In the genomic region with DNA sequence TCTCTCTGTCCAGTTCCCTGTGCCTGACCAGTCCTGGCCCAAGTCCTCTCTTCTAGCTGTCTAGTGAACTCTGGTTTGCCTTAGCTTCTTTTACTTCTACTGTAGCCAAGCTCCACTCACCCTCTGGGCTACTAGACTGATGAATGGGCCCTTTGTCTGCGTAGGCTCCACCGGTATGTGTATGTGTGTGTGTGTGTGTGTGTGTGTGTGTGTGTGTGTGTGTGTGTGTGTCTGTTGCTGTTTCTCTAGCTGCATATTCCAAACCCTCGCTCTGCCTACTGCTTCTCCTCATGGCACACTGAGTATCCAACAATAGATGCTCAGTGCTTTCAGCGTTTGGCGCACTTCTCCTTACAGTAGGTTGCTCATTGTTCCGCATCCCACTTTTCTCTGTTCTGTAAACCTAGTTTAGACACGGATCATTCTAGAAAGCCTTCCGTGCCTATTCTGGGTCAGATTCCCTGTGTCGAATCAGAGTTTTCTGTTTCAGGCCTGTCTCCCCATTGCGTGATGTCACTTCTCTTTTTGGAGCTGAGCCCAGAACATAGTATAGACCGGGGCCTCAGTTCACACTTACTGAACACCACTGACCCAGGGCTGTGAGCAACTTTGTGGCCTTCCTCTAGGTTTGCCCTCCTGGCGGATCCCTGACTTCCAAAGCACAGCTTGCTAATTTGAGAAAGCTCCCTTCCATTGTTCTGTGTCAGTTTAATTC, we compare ENCODE assay signal across 10 mouse cellular contexts. TPM values are rescaled to one million over a fixed set of nuclear protein-coding genes. Genes with fewer than 3 reads are reported as not detected.
DNase-seq lines count a peak whose midpoint lies in the region; ATAC-seq lines count a peak whose summit lies in the region.
"Had no signal": no experiment of that assay in that cellular context is flagged by ENCODE, and none has a peak within 500 bp of the region (broad histone marks: within the 10 kb centered on the region; RNA-seq: fewer than 3 reads in every experiment).

No protein-coding gene starts in this region.

- no peak overlapping the region for H3K27ac ChIP-seq in forebrain, embryonic 11.5 days (ENCODE audit: low read depth, low read length)
- H3K27ac ChIP-seq in neural tube, embryonic 14.5 days (ENCODE audit: low read depth, low read length): no peak overlapping the region
- H3K27ac ChIP-seq: liver, embryonic 13.5 days had no signal

- no peaks in the 10 kb centered on the region for H3K27me3 ChIP-seq in forebrain, embryonic 11.5 days (ENCODE audit: control insufficient read depth, insufficient read depth, low read length)
- H3K27me3 ChIP-seq in neural tube, embryonic 14.5 days (ENCODE audit: control insufficient read depth, insufficient read depth, low read length): no peaks in the 10 kb centered on the region
- H3K27me3 ChIP-seq: liver, embryonic 13.5 days had no signal

- H3K4me1 ChIP-seq in forebrain, embryonic 11.5 days (replicated peaks; ENCODE audit: control insufficient read depth, insufficient read depth, low read length): no peaks in the 10 kb centered on the region
- H3K4me1 ChIP-seq in neural tube, embryonic 14.5 days (ENCODE audit: control insufficient read depth, insufficient read depth, low read length): no peaks in the 10 kb centered on the region
- H3K4me1 ChIP-seq: liver, embryonic 13.5 days had no signal

- H3K9ac ChIP-seq in forebrain, embryonic 11.5 days (ENCODE audit: low read length): no peak overlapping the region
- no peak overlapping the region for H3K9ac ChIP-seq in neural tube, embryonic 14.5 days (replicated peaks; ENCODE audit: low read depth, low read length)
- H3K9ac ChIP-seq: liver, embryonic 13.5 days had no signal

- intact Hi-C loops in heart, postnatal 25 days (cut with DNase I): no loop called here
- intact Hi-C loops in left cerebral cortex, postnatal 10 days (cut with DNase I): no loop called here

- no peaks in the 10 kb centered on the region for H3K9me3 ChIP-seq in forebrain, embryonic 11.5 days (ENCODE audit: control insufficient read depth, low read length)
- H3K9me3 ChIP-seq in neural tube, embryonic 14.5 days (ENCODE audit: control insufficient read depth, low read length): no peaks in the 10 kb centered on the region
- H3K9me3 ChIP-seq: liver, embryonic 13.5 days had no signal

- no peaks in the 10 kb centered on the region for H3K36me3 ChIP-seq in forebrain, embryonic 11.5 days (ENCODE audit: control insufficient read depth, insufficient read depth, low read length)
- H3K36me3 ChIP-seq in neural tube, embryonic 14.5 days (ENCODE audit: control insufficient read depth, insufficient read depth, low read length): no peaks in the 10 kb centered on the region
- H3K36me3 ChIP-seq: liver, embryonic 13.5 days had no signal

- peak; percentile 86 for DNase-seq in heart, adult 11 months
- no peak for DNase-seq in heart, postnatal 25 days (ENCODE audit: low spot score)
- peak; percentile 61 for DNase-seq in forebrain, embryonic 11.5 days (ENCODE audit: low spot score)
- peak; percentile 16 to 26 for DNase-seq in left cerebral cortex, postnatal 10 days (ENCODE audit: extremely low spot score in 1 of 2, low spot score in 2 of 2)
- DNase-seq in kidney, adult 11 months: no peak
- no peak for DNase-seq in adrenal gland, postnatal 14 days
- no peak for DNase-seq in thymus, postnatal 10 days (ENCODE audit: low spot score in 2 of 2)
- DNase-seq: liver, embryonic 13.5 days had no signal

- H3K4me3 ChIP-seq in forebrain, embryonic 11.5 days (ENCODE audit: low read depth, low read length): no peak overlapping the region
- H3K4me3 ChIP-seq in neural tube, embryonic 14.5 days (ENCODE audit: low read depth, low read length): no peak overlapping the region
- H3K4me3 ChIP-seq: liver, embryonic 13.5 days had no signal

- H3K4me2 ChIP-seq in forebrain, embryonic 11.5 days (ENCODE audit: low read depth, low read length, severe bottlenecking): no peak overlapping the region
- H3K4me2 ChIP-seq in neural tube, embryonic 14.5 days (ENCODE audit: low read depth, low read length): no peak overlapping the region
- H3K4me2 ChIP-seq: liver, embryonic 13.5 days had no signal

- peak; percentile 60; the same call in 1 of the 2 replicates for ATAC-seq in forebrain, embryonic 11.5 days (replicated peaks; ENCODE audit: low FRiP score)
- ATAC-seq in neural tube, embryonic 14.5 days (ENCODE audit: low read depth): peak; percentile 58; the same call in 1 of the 2 replicates

- 75% methylated on average over 12 of the region's 12 CpGs for WGBS in forebrain, embryonic 11.5 days
- 52% methylated on average over 12 of the region's 12 CpGs for WGBS in neural tube, embryonic 14.5 days

RNA-seq across cellular contexts. Expression of a gene that starts 26.5 kb away (rescaled TPM):
- total RNA-seq in heart, postnatal 25 days (2021): 10 to 100 TPM; 23.3 to 24.6 TPM
- polyA plus RNA-seq in forebrain, embryonic 11.5 days (2014; fragmentation: Nextera tagmentation; extraction: Ambion mirVana): 4.4 and 5.0 TPM in 2 replicates
- total RNA-seq in left cerebral cortex, postnatal 10 days (2021): 1 to 10 TPM; 7.1 to 9.3 TPM
- 3.9 and 5.2 TPM in 2 replicates for polyA plus RNA-seq in neural tube, embryonic 14.5 days (2014; fragmentation: Nextera tagmentation; extraction: Ambion mirVana)
- 8.9 and 9.2 TPM in 2 replicates for total RNA-seq in adrenal gland, postnatal 14 days (2021)
- polyA plus RNA-seq: C2C12 had no signal

Comparison
In these comparisons a context has a peak if more than half of its experiments do, and no peak if none do; other contexts are left out.
1. DNase-seq: peak in heart, adult 11 months (single experiment), forebrain, embryonic 11.5 days (single experiment) and left cerebral cortex, postnatal 10 days (2 of 2); none in heart, postnatal 25 days (single experiment), kidney, adult 11 months (single experiment), adrenal gland, postnatal 14 days (single experiment) and thymus, postnatal 10 days (0 of 2).